Mouse (Mus musculus): Measurements from ENCODE around the gene Tead1. TPM values are rescaled to one million over a fixed set of nuclear protein-coding genes. Genes with fewer than 3 reads are reported as not detected.

Tead1 gene
- total RNA-seq, 2 experiments from 2014 or later = 217 to 238 TPM

DNA sequence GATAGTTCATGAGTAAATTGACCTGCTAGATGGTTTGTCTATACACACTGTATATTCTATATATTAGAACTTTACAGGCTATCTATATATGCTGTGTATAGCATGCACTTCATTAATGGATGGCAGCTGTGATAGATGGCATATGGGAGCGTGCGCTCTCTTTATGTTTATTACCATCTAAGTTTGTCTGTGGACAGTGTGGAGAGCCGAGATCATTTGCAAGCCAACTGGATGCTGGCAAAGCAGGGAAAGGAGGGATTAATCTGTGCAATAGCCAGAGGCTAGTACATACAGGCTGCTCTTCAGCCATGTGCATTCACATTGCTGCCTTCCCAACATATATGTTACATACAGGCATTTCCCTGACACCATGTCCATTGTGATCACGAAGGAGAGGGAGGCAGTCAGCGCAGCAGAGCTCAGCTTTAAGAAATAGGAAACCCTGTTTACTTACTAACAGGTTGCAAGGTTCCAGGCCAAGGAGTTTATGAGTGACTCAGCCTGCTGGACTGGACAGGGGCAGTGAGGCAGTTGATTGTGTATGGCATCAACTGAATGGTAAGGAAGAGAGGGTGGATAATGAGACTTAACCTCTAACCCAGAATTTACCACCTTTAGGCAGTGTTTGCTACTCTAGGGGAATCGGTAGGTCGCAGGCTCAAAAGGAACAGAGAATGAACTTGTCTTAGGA is 173.2 kb downstream of the Tead1 start:
- DNase-seq (ENCODE audit: low spot score) = no peak

DNA sequence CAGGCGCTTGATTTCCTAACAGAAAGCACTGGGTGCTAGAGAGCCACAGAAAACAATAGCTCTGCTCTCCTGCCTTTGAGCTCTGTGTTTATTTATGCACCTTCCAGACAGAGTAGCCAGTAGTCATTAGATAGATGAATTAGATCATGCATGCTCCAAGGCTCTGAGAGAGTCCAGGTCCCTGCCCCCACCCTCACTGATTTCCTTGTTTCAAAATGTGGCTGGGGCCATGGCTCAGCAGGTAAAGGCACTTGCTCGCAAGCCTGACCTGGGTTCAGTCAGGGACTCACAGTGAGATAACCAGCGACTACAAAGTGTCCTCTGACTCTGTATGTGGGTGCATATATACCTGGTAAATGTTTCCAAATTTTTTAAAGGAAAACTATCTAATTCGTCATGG is 174.7 kb downstream of the Tead1 start:
- DNase-seq (ENCODE audit: low spot score) = no peak

DNA sequence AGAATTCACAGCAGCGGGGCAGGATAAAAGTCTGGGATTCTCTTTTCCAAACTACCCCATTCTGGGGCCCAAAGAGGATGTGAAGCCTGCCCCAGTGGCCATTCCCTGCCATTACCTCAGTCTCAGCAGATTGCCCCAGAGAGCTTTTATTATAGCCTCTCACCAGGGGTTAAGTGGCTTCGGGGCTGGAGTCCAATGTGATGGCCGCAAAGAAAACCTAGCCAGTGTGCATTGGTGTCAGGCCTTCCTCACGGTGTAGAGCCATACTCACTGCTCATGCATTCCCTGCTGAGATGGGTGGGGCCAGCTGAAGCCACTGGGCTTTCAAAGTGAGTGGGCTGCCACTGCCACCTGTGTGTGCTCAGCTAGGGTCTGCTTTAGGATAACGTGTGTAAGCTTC is 175.4 kb downstream of the Tead1 start:
- no peak for DNase-seq (ENCODE audit: low spot score)

DNA sequence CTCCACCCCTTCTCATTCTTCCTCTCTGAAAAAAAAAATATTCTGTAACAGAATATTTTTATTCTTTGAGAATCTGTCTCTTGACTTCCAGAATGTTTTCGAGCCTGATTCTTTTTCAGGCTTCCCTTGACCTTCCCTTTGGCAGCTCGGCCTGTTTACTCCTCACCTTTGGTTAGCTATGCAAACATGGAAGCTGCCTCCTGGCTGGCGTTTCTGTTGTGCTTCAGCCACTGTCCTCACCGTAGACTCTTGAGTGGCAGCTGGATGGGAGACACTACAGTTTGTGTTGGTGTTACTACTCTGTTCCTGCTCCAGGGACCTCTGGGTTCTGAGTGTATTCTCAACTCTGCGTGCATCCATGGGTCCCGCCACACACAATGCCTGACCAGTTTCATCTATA is 176.3 kb downstream of the Tead1 start:
- no peak for DNase-seq (ENCODE audit: low spot score)

DNA sequence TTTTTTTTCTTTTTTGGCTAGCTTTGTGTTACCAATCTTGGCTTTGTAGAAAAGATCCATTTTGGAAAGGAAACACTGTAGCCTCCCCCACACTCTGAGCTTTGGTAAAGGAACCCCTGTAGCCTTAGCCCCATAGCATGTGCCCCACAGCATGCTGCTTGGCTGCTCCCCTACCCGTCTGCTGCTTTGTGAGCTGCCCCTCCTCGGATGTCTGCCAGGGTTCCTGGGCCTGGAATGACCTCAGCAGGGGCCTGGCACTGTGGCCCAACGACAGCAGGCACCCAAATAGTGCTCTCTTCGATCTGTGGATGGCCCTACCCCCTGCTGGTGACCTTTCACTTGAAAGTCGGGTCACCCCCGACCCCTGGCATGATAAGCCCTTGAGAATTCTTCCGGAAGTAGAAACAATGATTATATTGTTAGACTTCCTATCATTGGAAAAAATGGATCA is 177.0 kb downstream of the Tead1 start:
- DNase-seq (ENCODE audit: low spot score) = no peak

DNA sequence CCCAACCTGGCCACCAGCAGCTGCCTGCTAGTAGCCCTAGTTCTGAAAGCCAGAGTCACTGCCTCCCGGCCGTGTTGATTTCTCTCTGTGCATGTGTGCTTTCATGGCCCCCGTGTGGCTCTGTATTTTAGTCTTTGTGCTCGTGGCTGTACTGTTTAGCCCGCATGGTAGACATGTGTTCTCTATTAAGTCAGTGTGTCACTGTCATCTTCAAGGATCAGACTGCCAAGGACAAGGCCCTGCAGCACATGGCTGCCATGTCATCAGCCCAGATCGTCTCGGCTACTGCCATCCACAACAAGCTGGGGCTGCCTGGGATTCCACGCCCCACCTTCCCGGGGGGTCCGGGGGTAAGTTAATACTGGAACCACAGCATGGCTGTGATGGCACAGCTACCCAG is 177.5 kb downstream of the Tead1 start:
- no peak for DNase-seq (ENCODE audit: low spot score)

DNA sequence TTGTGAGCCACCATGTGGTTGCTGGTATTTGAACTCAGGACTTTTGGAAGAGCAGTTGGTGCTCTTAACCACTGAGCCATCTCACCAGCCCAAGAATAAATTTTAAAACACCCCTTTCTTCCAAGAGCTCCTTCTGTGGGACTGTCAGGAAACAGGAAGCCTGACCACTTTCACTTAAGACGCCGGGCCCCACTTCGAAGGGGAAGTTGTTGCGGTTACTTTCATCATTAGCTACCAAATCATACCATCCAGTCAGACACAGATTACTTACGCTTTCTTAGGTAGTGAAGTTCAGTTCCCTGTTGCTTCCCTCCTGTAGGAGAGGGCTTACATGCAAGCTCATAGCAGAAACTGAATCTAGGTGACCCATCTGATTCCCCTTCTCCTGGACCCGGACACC is 180.8 kb downstream of the Tead1 start:
- no peak for DNase-seq (ENCODE audit: low spot score)

DNA sequence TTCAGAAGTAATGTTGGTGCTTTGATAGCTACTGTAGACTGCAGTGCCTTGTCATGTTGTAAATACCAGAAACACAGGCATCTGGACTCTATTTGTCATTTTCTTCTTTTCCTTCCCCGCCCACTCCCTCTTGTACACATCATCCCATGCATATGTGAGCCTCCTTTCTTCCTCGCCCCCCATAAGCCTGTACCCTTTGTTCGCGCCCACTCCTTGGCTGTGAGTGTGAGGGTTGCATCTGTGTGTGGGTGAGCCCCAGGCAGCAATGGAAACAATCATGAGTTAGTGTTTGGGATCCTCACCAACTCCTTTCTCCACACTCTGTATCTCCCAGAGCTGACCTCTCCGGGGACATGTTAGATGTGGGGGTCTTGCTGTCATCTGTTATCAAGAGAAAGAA is 183.0 kb downstream of the Tead1 start:
- DNase-seq (ENCODE audit: low spot score) = no peak

DNA sequence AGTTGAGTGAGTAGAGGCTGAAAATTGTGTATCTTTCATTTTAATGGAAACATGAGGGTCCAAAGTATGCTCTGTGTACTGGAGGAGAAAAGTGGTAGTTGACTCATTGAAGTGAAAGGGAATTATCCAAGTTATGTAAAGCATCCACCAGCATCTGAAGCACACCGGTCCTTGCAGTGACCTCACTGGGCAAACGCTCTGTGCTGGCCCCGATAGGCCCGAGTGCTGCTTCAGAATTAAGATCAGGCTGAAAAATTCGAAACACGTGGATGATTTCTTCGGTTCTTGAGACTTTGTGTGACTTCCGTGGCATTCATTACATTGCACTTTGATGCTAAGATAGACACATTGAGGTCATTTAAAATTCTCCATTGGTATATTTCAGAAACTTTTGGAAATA is 185.1 kb downstream of the Tead1 start:
- DNase-seq (ENCODE audit: low spot score) = no peak

DNA sequence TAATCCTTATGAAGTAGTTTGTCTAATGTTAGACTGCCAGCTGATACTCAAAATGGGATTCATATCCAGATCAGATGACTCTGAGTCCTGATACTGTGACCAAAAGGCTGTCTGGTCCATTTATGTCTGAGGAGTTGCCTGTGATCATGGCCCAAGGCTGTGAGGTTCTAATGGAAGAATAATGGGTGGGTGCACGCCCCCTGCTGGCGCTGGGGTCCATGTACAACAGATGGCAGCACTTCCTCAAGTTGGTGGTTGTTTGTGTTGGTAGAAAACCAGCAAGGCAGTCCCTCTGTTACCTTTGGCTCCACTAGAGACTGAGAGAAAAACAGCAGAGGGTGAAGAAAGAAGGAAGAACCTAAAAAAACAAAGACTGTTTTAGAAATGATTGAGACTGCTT is 186.6 kb downstream of the Tead1 start:
- DNase-seq (ENCODE audit: low spot score) = peak; percentile 85

DNA sequence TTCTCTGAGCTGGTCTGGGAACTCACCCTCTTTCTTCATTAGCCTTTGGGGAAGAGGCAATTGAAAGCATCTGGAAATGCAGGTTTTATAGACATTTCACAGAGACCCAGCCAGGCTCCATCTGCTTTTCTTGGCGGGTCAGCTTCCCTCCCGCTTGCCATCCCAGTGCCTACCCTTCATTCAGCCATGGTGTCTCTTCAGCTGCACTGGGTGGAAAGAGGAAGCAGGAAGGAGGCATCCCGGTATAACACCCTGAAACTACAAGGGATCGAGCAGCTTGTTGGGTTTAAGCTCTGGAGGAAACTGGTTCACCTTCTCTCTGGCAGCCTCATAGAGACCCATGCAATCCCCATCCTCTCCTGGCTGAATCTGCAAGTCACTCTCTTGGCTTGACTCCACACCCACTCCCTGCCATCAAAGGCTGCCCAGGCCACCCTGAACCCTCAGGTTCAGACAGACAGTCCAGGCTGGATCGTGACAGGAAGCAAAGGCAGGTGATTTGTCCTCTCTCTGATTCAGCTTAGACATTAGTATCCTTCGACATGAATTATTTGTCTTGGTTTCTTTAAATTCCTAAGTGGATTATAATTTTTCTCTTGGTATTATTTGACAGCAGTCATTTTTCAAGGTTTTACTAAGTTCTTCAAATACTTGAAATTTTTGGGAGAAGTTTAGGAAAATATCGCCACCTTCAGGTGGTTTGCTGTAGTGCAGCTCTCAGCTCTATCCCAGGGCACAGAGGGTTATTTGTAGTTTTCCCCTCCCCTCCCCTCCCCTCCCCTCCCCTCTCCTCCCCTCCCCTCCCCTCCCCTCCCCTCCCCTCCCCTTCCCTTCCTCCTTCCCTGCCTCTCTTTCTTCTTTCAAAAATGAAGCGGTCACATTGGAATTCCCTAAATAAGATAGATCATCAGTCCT is 189.7 kb downstream of the Tead1 start:
- DNase-seq (ENCODE audit: low spot score) = peak; percentile 60

DNA sequence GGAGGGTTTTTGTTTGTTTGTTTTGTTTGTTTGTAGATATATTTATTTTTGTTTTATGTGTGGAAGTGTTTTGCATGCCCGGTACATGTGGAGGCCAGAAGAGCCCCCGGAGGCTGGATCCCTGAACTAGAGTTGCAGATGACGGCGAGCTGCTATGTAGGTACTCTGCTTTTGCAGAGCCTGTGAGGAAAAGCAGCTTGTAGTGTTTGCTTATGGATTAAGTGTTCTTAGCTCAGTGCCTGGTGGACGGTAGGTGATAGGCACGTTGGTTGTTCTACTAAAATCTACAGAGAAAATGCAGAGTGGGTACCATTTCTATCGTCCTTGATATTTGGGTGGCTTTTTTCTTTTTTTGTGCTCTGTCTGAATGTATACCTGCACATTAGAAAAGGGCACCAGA is 192.6 kb downstream of the Tead1 start:
- DNase-seq (ENCODE audit: low spot score) = no peak

DNA sequence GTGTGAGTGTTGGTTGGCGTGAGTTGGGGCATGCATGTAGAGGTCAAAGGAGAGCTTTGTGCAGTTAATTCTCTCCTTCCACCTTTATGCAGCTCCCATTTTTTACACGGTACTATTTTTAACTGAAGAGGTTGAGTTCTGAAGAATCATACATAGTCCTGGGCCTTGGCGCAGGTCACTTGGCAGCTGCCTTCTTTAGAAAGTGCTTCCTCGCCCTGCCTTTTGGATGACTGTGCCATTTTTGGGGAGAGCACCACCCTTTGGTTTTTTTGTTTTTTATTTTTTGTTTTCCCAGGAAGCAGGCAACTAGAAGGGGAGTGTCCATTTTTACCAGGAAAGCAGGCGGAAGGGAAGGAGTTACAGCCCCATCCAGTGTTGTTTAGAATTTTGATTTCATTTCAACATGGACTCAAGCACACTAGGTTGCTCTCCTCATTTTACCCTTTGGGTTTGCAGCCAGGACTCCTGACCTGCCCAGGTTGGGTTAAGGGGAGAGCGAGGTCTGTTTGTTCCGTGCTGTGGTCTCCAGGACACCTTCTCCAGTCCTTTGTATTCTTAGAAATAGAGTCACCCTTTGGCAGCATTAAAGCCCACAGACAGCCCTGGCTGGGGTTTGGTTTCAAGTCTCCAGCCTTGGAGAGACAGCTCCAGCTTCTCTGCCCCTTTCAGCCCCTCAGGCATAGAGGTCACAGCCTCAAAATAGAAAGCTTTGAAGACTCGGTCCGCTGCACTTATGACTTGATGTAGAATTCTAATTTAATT is 193.5 kb downstream of the Tead1 start:
- DNase-seq (ENCODE audit: low spot score) = peak; percentile 80

DNA sequence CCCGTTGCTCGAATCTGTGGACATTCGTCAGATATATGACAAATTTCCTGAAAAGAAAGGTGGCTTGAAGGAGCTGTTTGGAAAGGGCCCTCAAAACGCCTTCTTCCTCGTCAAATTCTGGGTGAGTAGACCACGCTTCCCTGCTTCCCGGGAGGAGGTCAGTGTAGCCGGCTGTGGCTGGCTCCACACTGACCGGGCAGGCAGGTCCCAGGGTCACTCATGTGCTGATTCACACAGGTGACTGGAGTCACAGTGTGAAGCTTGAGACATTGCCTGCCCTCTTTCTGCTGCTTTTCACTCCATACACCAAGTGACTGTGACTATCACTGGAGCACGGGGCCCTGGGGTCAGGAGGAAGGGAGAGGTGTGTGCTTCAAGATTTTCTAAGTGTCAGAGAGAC is 197.0 kb downstream of the Tead1 start:
- no peak for DNase-seq (ENCODE audit: low spot score)

DNA sequence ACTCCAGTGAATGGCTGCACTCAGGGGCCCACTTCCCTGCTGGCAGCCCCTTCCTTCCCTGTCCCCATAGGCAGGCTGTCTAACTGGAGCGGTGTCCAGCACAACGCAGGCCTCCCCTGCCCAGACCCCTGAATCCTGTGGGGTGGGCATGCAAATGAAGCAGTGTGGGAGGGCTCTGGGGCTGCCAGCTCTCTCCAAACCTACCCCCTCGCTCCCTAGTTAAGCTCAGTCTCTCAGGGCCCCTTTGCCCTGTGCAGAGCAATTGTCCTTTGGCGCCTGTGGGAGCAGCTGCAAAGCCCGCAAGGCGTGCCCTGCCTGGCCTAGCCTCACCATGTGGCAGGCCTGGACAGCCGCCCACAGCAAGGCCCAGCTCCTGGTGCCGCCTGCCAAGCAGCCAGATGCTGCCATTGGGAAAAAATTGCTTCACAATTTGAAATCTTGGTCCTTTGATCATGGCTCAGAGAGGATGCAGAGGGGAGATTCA is 204.7 kb downstream of the Tead1 start:
- peak; percentile 66 for DNase-seq (ENCODE audit: low spot score)

DNA sequence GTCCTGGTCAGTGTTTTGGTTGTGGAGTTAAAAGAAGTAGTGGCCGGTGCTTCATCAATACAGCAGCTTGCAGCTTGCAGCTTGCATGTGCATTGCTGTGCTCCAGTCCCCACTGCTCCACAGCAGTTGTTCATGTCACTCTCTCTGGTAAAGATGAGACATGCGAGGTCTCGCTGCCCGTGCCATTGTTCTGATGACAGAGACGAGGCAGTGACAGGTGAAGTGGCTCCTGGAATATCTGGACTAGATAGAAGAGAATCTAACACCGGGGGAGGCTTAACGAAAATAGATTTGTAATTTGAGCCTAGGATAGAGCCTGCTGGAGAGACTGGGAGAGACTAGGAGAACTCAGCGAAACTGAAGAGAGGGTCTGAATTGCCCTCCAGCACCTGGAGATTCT is 206.4 kb downstream of the Tead1 start:
- DNase-seq (ENCODE audit: low spot score) = peak; percentile 63

DNA sequence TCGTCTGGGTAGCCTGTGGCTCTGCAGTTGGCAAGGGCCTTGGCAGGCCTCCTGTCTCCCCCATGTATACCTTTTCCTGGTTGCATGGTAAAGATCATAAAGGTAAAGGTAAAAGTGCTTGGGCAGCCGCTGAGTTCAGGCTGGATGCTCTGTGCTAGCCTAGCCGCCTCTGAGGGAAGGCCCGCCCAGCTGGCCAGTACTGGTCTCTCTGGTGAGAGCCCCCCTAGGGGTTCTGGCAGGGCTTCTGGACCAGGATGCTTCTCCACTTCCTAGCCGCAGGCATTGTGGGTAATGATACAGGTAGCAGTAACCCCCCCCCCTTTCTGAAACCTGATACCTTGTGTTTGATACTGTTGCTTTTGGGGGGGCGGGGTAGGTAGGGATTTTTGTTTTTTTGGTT is 212.8 kb downstream of the Tead1 start:
- no peak for DNase-seq (ENCODE audit: low spot score)

DNA sequence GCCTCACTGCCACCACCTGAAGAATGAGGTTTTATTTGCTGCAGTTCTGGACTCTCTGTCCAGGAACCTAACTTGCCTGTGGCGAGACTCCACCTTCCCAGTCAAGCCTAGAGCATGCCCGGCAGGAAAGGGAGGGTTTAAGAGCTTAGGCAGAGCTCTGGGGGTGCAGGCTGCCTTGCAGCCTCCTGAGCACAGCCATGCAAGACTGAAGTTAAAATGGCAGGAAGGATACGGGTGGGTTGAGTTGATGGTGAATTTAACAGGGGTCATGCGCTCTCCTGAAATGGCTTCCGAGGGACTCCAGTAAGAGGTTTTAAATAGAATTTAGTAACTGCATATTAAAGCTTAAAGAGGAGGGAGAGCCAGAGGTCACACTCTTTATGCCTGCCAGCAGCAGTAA is 213.5 kb downstream of the Tead1 start:
- no peak for DNase-seq (ENCODE audit: low spot score)

DNA sequence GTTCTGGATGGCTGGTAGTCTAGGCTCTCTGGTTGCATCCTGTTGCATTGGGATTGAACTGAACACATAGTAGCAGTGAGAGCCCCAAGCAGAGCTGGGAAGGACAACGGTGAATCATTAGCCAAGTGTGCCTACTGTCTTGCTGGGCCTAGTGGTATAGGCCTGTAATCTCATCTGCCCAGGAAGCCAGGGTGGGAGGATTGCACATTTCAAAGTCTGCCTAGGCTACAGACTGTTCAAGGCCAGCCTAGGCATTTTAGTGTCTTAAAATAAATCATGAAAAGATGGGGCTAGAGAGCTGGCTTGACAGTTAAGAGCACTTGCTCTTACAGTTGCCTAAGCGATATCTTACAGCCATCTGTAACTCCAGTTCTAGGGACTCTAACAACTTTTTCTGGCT is 217.2 kb downstream of the Tead1 start:
- no peak for DNase-seq (ENCODE audit: low spot score)

DNA sequence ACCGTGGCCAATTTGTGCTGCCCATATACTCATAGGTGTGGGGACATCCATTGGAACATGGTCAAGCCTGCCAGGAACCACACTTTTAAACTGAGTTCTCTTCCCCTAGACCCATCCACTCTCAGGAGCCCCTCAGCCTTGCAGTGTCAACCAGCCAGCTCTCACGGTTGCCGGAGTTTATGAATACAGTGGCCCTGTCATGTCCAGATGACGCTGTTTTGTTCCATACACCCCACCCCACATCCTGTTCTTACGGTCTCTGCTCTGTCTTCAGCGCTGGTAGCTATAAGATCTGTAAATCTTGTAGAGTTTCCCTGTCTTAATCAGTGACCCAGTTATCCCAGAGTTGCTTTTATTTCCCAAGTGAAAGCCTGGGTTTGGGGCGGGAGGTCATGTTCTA is 222.6 kb downstream of the Tead1 start:
- DNase-seq (ENCODE audit: low spot score) = no peak

DNA sequence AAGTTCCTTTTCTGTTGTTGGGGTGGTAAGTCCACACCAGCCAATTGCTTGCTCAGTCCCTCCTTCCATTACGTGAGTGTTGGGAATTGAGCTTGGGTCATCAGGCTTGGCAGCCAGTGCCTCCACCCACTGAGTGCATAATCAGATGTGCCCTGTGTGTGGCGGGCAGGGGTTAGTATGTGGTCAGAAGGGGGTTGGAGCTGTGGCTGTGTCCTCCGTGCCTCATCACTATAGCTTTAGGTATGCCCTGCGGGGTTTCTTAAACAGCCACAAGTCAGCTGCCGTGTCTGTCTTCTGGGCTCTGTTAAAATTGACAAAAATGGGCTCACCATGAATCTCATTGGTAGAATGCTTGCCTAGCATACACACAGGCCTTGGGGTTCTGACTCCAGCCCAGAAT is 227.7 kb downstream of the Tead1 start:
- DNase-seq (ENCODE audit: low spot score) = no peak

DNA sequence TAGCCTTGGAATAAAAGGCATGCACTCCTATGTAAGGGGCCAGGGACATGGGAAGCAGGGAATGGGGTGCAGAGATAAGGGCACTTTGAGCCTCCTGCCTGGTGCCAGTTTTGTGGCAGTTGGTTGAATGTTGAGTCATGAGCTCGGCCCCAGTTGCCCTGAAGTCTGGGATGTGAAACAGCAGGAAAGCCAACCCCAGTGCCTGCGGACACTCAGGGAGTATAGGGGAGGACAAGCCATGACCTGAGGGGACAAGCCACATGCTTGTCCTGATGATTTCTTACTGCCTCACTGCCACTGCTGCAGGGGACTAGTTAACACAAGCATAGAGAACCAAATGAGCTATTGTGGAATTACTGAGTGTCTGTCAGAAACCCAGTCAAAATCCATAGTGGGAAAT is 228.3 kb downstream of the Tead1 start:
- DNase-seq (ENCODE audit: low spot score) = no peak

All from gastrocnemius, adult 18-20 months (tissue).